Mouse (Mus musculus) C2C12 (cell line): ENCODE measurements at regions not wholly inside any gene's neighbourhood (a gene's known extent, or its start where the extent isn't known, plus 50 kb on each side); places are given as distances from the start of the nearest gene placed in this dataset.

ENCODE experiments used
- CTCF ChIP-seq: IDR thresholded peaks from one replicate; pipeline ENCODE4 v1.5.1; 2011; ENCODE audit not compliant: control insufficient read depth, insufficient read depth, insufficient read length
- MYOG ChIP-seq: IDR thresholded peaks from one replicate; pipeline ENCODE4 v1.6.1; 2011; ENCODE audit not compliant: control insufficient read depth, insufficient read length; ENCODE audit errors: extremely low read depth

GRCm38 (mm10) chr16:95815206-95815731 lies 113.4 kb downstream of the Ets2 start:
- TF ChIP-seq CTCF (no peak), MYOG (no peak)
